Mouse (Mus musculus) heart, embryonic 16.5 days (tissue): ENCODE data around the gene Umodl1. TPM values are rescaled to one million over a fixed set of nuclear protein-coding genes. Genes with fewer than 3 reads are reported as not detected.

Experiments used
- ATAC-seq: fragments of 200-750 bp; cut with Nextera tagmentation; replicated peaks from 2 replicates; pipeline ENCODE4 v1.8.0; 2017; ENCODE audit warnings: moderate number of reproducible peaks; ENCODE audit not compliant: insufficient read depth, low FRiP score; ENCODE audit errors: extremely low read depth
- H3K27ac ChIP-seq: fragments of 300-500 bp; sonication (generic); 2 replicates; pipeline ENCODE4 v1.5.1; 2014; ENCODE audit warnings: mild to moderate bottlenecking, low read length, control low read depth, moderate library complexity
- H3K27me3 ChIP-seq: fragments of 300-500 bp; sonication (generic); 2 replicates; pipeline ENCODE4 v1.6.1; 2014; ENCODE audit warnings: low read length, mixed read lengths; ENCODE audit not compliant: control insufficient read depth, insufficient read depth
- H3K36me3 ChIP-seq: fragments of 300-500 bp; sonication (generic); 2 replicates; pipeline ENCODE4 v1.6.1; 2014; ENCODE audit not compliant: control insufficient read depth, insufficient read depth
- H3K4me1 ChIP-seq: fragments of 300-500 bp; sonication (generic); 2 replicates; pipeline ENCODE4 v1.6.1; 2014; ENCODE audit warnings: low read length, mixed read lengths; ENCODE audit not compliant: control insufficient read depth, insufficient read depth
- H3K4me2 ChIP-seq: fragments of 300-500 bp; sonication (generic); 2 replicates; pipeline ENCODE4 v1.6.1; 2014; ENCODE audit warnings: low read depth, mild to moderate bottlenecking, control low read depth, low read length
- H3K4me3 ChIP-seq: fragments of 300-500 bp; sonication (generic); 2 replicates; pipeline ENCODE4 v1.5.1; 2014; ENCODE audit warnings: mild to moderate bottlenecking, control low read depth, low read length
- H3K9ac ChIP-seq: fragments of 300-500 bp; sonication (generic); 2 replicates; pipeline ENCODE4 v1.6.1; 2014; ENCODE audit warnings: low read length, control low read depth
- H3K9me3 ChIP-seq: fragments of 300-500 bp; sonication (generic); replicated peaks from 2 replicates; pipeline ENCODE4 v1.6.1; 2016; ENCODE audit warnings: low read length; ENCODE audit not compliant: control insufficient read depth
- WGBS: fragments of 180-500 bp; shearing (Covaris S2); extraction: QIAGEN DNeasy Blood & Tissue Kit; methylation state at CpG from one replicate; pipeline ENCODE4 v1.1.7; 2014; 5-methylcytosine and 5-hydroxymethylcytosine counted together
- polyA plus RNA-seq: library from polyadenylated mRNA; unstranded; fragments of >200 nt; fragmentation: Nextera tagmentation; extraction: Ambion mirVana; gene quantifications from 2 replicates; pipeline ENCODE4 v1.2.1, GENCODE M21; 2015

The Umodl1 gene
- polyA plus RNA-seq, 1 experiment from 2014 or later = 3.0 TPM

DNA sequence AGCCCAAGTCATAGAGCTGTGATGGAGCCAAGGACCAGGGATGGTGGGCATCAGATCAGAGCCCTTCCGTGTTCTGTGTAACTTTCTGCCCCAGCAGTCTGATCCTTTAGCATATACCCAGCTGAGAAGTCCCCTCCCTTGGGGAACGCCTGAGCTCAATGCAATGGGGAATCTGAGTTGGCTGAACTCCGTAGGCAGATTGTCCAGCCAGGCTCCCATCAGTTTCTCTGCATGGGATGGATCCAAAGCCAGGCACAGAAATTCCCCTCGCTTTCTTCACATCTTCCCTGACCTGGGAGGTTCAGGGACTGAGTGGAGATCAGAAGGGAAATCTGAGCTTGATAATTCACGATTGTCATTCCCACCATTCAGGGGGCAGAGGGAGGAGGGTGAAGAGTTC, 19.1 kb upstream of the Umodl1 start:
- 59% methylated on average over 5 of the region's 5 CpGs for whole genome bisulfite sequencing
- H3K4me2 ChIP-seq = no peak overlapping the region
- H3K36me3 ChIP-seq = no peaks in the 10 kb centered on the region
- H3K9me3 ChIP-seq = no peaks in the 10 kb centered on the region
- no peak overlapping the region for H3K4me3 ChIP-seq
- ATAC-seq = no peak
- no peak overlapping the region for H3K9ac ChIP-seq
- no peak overlapping the region for H3K27ac ChIP-seq
- H3K27me3 ChIP-seq = no peaks in the 10 kb centered on the region
- H3K4me1 ChIP-seq = peaks cover 12% of the 10 kb centered on the region

DNA sequence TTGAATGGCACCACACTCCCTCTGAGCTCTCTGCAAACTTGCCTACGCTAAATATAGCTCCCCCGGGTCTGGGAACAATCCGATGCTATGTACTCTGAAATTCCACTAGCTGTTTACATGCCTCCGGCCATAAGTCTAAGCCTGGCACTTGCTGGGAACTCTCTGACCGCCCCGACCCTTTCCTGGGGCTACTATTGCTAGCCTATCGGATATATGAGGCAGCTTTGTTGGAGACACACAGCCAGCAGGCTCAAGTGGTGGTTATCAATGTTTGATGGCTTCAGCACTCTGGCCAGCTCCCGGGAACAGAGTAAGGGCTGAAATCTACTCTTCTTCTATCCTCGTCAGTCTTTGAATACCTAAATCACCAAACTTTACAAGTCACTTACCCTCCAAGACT, 15.9 kb upstream of the Umodl1 start:
- Histone ChIP-seq H3K36me3 (no peaks in the 10 kb centered on the region), H3K4me3 (no peak overlapping the region)
- 15% methylated on average over 9 of the region's 9 CpGs for WGBS

GRCm38 (mm10) chr17:30948382-30948781, 6.1 kb upstream of the Umodl1 start:
- ATAC-seq = peak; percentile 32; the same call in 1 of the 2 replicates

More for the DNA sequence above, 15.9 kb upstream of the Umodl1 start:
- H3K27ac ChIP-seq = no peak overlapping the region; the same call in 1 of the 2 replicates
- peaks cover 12% of the 10 kb centered on the region for H3K4me1 ChIP-seq
- ATAC-seq = peak; percentile 83
- 0 out of 2 replicates have a peak overlapping the region, but pooled peaks have one; percentile 2 for H3K4me2 ChIP-seq
- no peak overlapping the region for H3K9ac ChIP-seq
- H3K27me3 ChIP-seq = no peaks in the 10 kb centered on the region
- no peaks in the 10 kb centered on the region for H3K9me3 ChIP-seq

GRCm38 (mm10) chr17:30950780-30951179, 3.7 kb upstream of the Umodl1 start:
- ATAC-seq = no peak
- Histone ChIP-seq H3K9me3 (no peaks in the 10 kb centered on the region), H3K4me2 (no peak overlapping the region), H3K36me3 (no peaks in the 10 kb centered on the region), H3K9ac (no peak overlapping the region), H3K4me3 (no peak overlapping the region), H3K4me1 (no peaks in the 10 kb centered on the region), H3K27ac (no peak overlapping the region), H3K27me3 (0 out of 2 replicates have a peak, but pooled peaks cover 3% of the 10 kb centered on the region)
- 5% methylated on average over 7 of the region's 7 CpGs for WGBS

More at GRCm38 (mm10) chr17:30948382-30948781, 6.1 kb upstream of the Umodl1 start:
- H3K9ac ChIP-seq = no peak overlapping the region
- no peak overlapping the region for H3K4me3 ChIP-seq
- H3K36me3 ChIP-seq = no peaks in the 10 kb centered on the region
- no peak overlapping the region for H3K27ac ChIP-seq
- no peak overlapping the region for H3K4me2 ChIP-seq
- H3K4me1 ChIP-seq = no peaks in the 10 kb centered on the region
- no peaks in the 10 kb centered on the region for H3K9me3 ChIP-seq
- 55% methylated on average over 1 of the region's 1 CpGs for WGBS
- H3K27me3 ChIP-seq = no peaks in the 10 kb centered on the region

GRCm38 (mm10) chr17:30951600-30951999, 2.8 kb upstream of the Umodl1 start:
- no peak for ATAC-seq
- no peak overlapping the region for H3K4me2 ChIP-seq
- no peaks in the 10 kb centered on the region for H3K4me1 ChIP-seq
- H3K4me3 ChIP-seq = no peak overlapping the region
- no peak overlapping the region for H3K27ac ChIP-seq
- 0 out of 2 replicates have a peak, but pooled peaks cover 3% of the 10 kb centered on the region for H3K27me3 ChIP-seq
- no peak overlapping the region for H3K9ac ChIP-seq
- 68% methylated on average over 8 of the region's 8 CpGs for WGBS
- H3K9me3 ChIP-seq = no peaks in the 10 kb centered on the region
- H3K36me3 ChIP-seq = no peaks in the 10 kb centered on the region

DNA sequence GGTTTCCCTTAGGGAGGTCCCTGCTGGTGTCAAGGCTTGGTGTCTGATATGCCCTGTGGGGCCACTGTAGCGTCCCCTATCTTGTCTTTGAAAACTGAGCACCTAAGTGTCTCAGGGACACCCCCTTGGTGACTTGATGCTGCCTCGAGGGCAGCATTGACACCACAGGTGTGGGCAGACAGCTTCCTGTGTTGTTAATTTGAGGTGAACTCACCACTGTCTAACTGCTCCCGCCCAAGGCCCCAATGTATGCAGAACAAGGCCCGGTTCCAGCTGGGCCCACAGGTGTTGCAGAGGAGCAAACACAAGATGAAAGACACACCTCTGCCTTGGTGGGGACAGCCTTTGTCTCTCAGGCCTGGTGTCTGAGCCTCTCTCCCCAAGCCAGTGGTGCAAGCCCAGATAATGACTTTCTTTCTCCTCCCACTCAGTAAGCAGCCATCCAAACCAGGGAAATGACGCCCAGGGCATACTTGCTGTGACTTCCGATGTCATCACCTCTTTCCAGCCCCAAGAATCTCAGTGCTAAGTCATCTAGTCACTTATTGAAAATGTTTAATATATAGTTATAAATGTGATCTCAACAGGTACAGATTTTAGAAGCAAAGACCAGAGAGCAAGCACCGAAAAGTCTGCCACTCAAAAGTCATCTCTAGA, 7.6 kb downstream of the Umodl1 start:
- H3K4me1 ChIP-seq = no peaks in the 10 kb centered on the region
- ATAC-seq = peak; percentile 41; the same call in 1 of the 2 replicates
- H3K9ac ChIP-seq = no peak overlapping the region
- no peak overlapping the region for H3K4me3 ChIP-seq
- no peaks in the 10 kb centered on the region for H3K9me3 ChIP-seq
- WGBS = 49% methylated on average over 7 of the region's 7 CpGs
- H3K36me3 ChIP-seq = no peaks in the 10 kb centered on the region
- no peak overlapping the region for H3K4me2 ChIP-seq
- H3K27me3 ChIP-seq = no peaks in the 10 kb centered on the region; the same call in 1 of the 2 replicates
- H3K27ac ChIP-seq = no peak overlapping the region

DNA sequence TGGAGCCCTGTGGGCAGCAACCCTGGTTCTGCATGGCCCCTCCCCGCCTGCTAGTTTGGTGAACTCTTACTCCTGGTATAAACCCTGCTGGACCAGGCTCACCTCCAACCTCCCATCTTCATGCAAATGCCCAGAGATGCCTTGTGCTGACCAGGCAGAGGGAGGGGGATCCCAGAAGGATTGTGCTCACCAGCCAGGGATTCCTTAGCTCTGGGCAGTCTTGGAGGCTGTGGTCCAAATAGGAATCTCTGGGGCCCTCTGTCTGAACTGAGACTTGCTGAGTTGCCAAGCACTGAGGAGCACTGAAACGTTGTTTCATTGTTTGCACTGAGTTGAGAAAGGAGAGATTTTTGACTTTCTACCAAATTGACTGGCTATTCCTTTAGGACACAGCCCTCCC, 8.4 kb downstream of the Umodl1 start:
- no peaks in the 10 kb centered on the region for H3K36me3 ChIP-seq
- H3K27me3 ChIP-seq = no peaks in the 10 kb centered on the region; the same call in 1 of the 2 replicates
- H3K4me1 ChIP-seq = no peaks in the 10 kb centered on the region
- H3K4me2 ChIP-seq = no peak overlapping the region
- H3K9me3 ChIP-seq = no peaks in the 10 kb centered on the region
- no peak overlapping the region for H3K4me3 ChIP-seq
- no peak overlapping the region for H3K9ac ChIP-seq
- ATAC-seq = no peak
- 51% methylated on average over 2 of the region's 2 CpGs for WGBS
- no peak overlapping the region for H3K27ac ChIP-seq

DNA sequence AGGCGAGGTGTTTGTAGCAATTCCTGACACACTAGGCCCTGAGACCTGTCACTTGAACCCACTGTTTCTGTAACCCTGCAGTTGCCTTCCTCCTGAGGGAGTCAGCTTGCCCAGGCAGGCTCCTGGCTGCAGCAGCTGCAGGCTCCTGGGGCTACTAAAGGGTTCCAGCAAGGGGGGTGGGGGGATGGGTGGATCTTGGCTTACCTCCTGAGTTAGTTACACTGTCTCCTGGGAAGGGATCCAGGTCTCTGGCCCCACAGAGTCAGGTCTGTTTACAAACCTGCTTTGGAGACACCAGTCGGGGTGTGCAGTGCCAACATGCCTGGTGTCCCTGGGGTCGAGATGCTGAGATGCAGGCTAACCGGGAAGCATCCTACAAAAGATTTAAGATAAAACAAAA, 15.5 kb downstream of the Umodl1 start:
- no peak overlapping the region for H3K4me2 ChIP-seq
- WGBS = 43% methylated on average over 4 of the region's 4 CpGs
- no peaks in the 10 kb centered on the region for H3K27me3 ChIP-seq
- no peak overlapping the region for H3K9ac ChIP-seq
- no peak for ATAC-seq
- H3K4me3 ChIP-seq = no peak overlapping the region
- no peak overlapping the region for H3K27ac ChIP-seq
- no peaks in the 10 kb centered on the region for H3K36me3 ChIP-seq
- H3K4me1 ChIP-seq = no peaks in the 10 kb centered on the region; the same call in 1 of the 2 replicates
- no peaks in the 10 kb centered on the region for H3K9me3 ChIP-seq

DNA sequence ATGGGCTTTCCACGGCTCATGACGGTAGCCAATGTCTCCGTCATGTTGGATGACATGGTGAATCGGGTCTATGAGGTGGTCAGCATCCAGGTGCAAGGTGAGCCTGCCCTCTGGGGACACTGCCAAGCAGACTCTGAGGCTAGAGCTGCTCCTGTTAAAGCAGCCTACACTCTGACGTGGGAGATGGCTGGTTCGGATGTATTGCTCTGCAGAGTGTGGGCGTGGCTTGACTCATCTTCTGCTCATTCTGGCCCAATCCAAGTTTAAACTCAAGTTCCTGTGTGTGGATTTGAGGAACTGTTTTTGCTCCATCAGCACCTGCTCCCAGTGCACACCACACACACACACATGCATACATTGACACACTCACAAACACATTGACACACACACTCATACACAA, 17.4 kb downstream of the Umodl1 start:
- 80% methylated on average over 7 of the region's 7 CpGs for WGBS
- ATAC-seq = no peak
- H3K27me3 ChIP-seq = no peaks in the 10 kb centered on the region
- no peak overlapping the region for H3K9ac ChIP-seq
- no peaks in the 10 kb centered on the region for H3K36me3 ChIP-seq
- no peak overlapping the region for H3K27ac ChIP-seq
- no peak overlapping the region for H3K4me3 ChIP-seq
- no peak overlapping the region for H3K4me2 ChIP-seq
- H3K4me1 ChIP-seq = no peaks in the 10 kb centered on the region; the same call in 1 of the 2 replicates
- H3K9me3 ChIP-seq = no peaks in the 10 kb centered on the region
